Mouse (Mus musculus): ENCODE data around the gene Swt1.

- TF ChIP-seq CTCF (IDR thresholded peaks at IDR 0.05; ENCODE audit: borderline replicate concordance, insufficient read depth, low read length) (no peak), POLR2A (IDR thresholded peaks at IDR 0.05; ENCODE audit: low read depth, low read length) (no peak)
These were observed 50.9 kb downstream of the Swt1 start for GRCm38 (mm10) chr1:151377353-151377752.

All from embryonic fibroblast, embryonic 13.5 days (primary cell).